Mouse (Mus musculus) cortical plate, adult 2 months (tissue): Measurements from ENCODE around the gene Ccser1.

Experiments
- CTCF ChIP-seq: fragments of 200-500 bp; IDR thresholded peaks from 2 replicates; pipeline ENCODE4 v1.5.1; 2011; ENCODE audit warnings: mild to moderate bottlenecking, control low read depth, low read length; ENCODE audit not compliant: insufficient read depth; ENCODE audit errors: extremely low read depth
- POLR2A ChIP-seq: fragments of 200-500 bp; IDR thresholded peaks from 2 replicates; pipeline ENCODE4 v1.6.1; 2011; ENCODE audit warnings: mild to moderate bottlenecking, low read length, control low read depth; ENCODE audit not compliant: insufficient read depth; ENCODE audit errors: extremely low read depth

DNA sequence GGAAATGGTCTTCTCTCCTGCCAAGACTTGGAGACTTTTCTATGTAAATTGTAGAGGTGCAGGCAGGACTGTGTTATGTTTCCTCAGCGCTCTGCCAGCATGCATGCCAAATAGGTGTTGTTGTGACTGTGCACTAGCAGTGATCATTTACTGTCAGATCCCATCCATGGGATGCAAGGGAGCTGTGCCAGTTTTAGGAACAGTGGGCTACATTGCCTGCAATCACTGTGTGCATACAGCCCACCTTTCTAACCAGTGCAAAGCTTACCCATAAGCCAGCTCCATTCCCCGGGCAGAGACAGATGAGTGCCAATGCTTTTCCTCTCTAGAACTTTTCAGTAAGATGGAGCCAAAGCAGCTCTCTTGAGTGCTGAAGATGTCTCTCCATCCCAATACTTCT is 606.6 kb downstream of the Ccser1 start:
- TF ChIP-seq CTCF (no peak), POLR2A (no peak)
